Mouse (Mus musculus): ENCODE results near the gene Gsk3b. TPM values are rescaled to one million over a fixed set of nuclear protein-coding genes. Genes with fewer than 3 reads are reported as not detected.

Gene Gsk3b
- polyA plus RNA-seq, 1 experiment from 2014 or later = 164 TPM

- H3K4me2 ChIP-seq = peak overlapping the region; percentile 71
- H3K36me3 ChIP-seq (replicated peaks) = no peaks in the 10 kb centered on the region
- H3K27ac ChIP-seq = peak overlapping the region; percentile 100
- H3K4me3 ChIP-seq = peak overlapping the region; percentile 89
- H3K4me1 ChIP-seq = peaks cover 31% of the 10 kb centered on the region
- no peaks in the 10 kb centered on the region for H3K9me3 ChIP-seq
- WGBS = under 1% methylated on average over 71 of the region's 76 CpGs
- ATAC-seq (replicated peaks) = no peak
- H3K9ac ChIP-seq = peak overlapping the region; percentile 94
- no peaks in the 10 kb centered on the region for H3K27me3 ChIP-seq (replicated peaks)
Observed at GRCm38 (mm10) chr16:38089447-38090170, 808 bp downstream of the Gsk3b start.

- peak overlapping the region; percentile 100 for H3K27ac ChIP-seq
- WGBS = under 1% methylated on average over 17 of the region's 17 CpGs
- peak overlapping the region; percentile 94 for H3K9ac ChIP-seq
- H3K9me3 ChIP-seq = no peaks in the 10 kb centered on the region
- peak overlapping the region; percentile 89 for H3K4me3 ChIP-seq
- peaks cover 40% of the 10 kb centered on the region for H3K4me1 ChIP-seq
- no peaks in the 10 kb centered on the region for H3K36me3 ChIP-seq (replicated peaks)
- peak overlapping the region; percentile 71 for H3K4me2 ChIP-seq
- ATAC-seq (replicated peaks) = no peak
- no peaks in the 10 kb centered on the region for H3K27me3 ChIP-seq (replicated peaks)
Observed at GRCm38 (mm10) chr16:38090341-38091005, 1.7 kb downstream of the Gsk3b start.

- H3K4me2 ChIP-seq = peak overlapping the region; percentile 71
- no peaks in the 10 kb centered on the region for H3K27me3 ChIP-seq (replicated peaks)
- no peaks in the 10 kb centered on the region for H3K9me3 ChIP-seq
- 0% methylated on average over 5 of the region's 5 CpGs for WGBS
- H3K9ac ChIP-seq = peak overlapping the region; percentile 94
- peak overlapping the region; percentile 100 for H3K27ac ChIP-seq
- H3K4me3 ChIP-seq = peak overlapping the region; percentile 89
- no peaks in the 10 kb centered on the region for H3K36me3 ChIP-seq (replicated peaks)
- H3K4me1 ChIP-seq = peaks cover 46% of the 10 kb centered on the region
- ATAC-seq (replicated peaks) = no peak
Observed at GRCm38 (mm10) chr16:38091041-38091440, 2.2 kb downstream of the Gsk3b start.

- H3K9ac ChIP-seq = peak overlapping the region; percentile 58
- H3K27me3 ChIP-seq (replicated peaks) = no peaks in the 10 kb centered on the region
- peak overlapping the region; percentile 71 for H3K4me2 ChIP-seq
- peaks cover 43% of the 10 kb centered on the region for H3K4me1 ChIP-seq
- no peaks in the 10 kb centered on the region for H3K9me3 ChIP-seq
- WGBS = 7% methylated on average over 5 of the region's 5 CpGs
- peak overlapping the region; percentile 89 for H3K4me3 ChIP-seq
- no peak overlapping the region for H3K27ac ChIP-seq
- ATAC-seq (replicated peaks) = no peak
- H3K36me3 ChIP-seq (replicated peaks) = no peaks in the 10 kb centered on the region
Observed at GRCm38 (mm10) chr16:38091706-38092105, 2.9 kb downstream of the Gsk3b start.

DNA sequence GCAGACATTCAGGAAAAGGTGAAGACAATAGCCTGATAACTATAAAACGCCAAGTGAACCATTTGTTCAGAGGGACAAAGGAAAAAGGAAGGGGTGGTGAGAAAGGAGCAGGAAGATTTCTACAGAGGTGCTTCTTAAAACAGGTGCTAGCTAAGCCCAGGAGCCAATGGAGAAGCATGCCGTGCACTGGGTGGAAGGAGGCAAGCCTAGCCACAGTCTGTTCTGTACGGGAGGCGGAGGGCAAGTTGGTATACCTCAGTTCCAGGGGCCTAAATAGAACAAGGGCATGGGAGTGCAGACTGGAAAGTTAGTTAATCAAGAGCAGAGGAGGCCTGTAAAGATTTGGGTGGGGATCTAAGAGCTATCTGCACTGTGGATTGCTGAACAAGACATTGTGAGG lies 3.8 kb downstream of the Gsk3b start:
- H3K4me1 ChIP-seq = peaks cover 46% of the 10 kb centered on the region
- peak overlapping the region; percentile 32; the same call in 1 of the 2 replicates for H3K27ac ChIP-seq
- H3K36me3 ChIP-seq (replicated peaks) = no peaks in the 10 kb centered on the region
- H3K9me3 ChIP-seq = no peaks in the 10 kb centered on the region
- no peak for ATAC-seq (replicated peaks)
- H3K4me2 ChIP-seq = peak overlapping the region; percentile 71
- no peaks in the 10 kb centered on the region for H3K27me3 ChIP-seq (replicated peaks)
- peak overlapping the region; percentile 89 for H3K4me3 ChIP-seq
- H3K9ac ChIP-seq = peak overlapping the region; percentile 51
- 2% methylated on average over 4 of the region's 4 CpGs for WGBS

- Histone ChIP-seq H3K9me3 (no peaks in the 10 kb centered on the region), H3K27me3 (replicated peaks) (no peaks in the 10 kb centered on the region), H3K36me3 (replicated peaks) (peaks cover 5% of the 10 kb centered on the region; the same call in 1 of the 2 replicates), H3K4me3 (peak overlapping the region; percentile 89), H3K4me1 (peaks cover 58% of the 10 kb centered on the region), H3K9ac (no peak overlapping the region), H3K4me2 (peak overlapping the region; percentile 71), H3K27ac (no peak overlapping the region)
- ATAC-seq (replicated peaks) = no peak
- 70% methylated on average over 5 of the region's 5 CpGs for WGBS
Observed at GRCm38 (mm10) chr16:38095181-38095851, 6.5 kb downstream of the Gsk3b start.

DNA sequence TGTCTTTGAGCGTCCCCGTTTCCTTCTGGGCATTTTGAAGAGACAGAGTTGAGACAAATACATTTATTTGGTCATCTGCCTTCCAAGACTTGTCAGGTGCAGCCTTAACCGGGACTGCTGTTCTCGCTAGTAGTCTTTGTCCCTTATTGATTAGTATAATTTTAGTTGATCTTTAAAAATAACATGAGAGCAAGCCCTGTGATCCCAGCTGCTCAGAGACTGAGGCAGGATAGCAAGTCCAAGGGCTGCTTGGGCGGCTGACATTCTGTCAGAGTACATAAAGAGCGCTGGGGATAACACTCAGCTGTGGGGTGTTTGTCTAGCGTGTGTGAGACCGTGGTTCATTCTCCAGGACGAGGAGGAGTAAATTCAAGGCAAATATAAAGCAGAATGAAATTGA lies 8.7 kb downstream of the Gsk3b start:
- H3K27ac ChIP-seq = no peak overlapping the region
- H3K36me3 ChIP-seq (replicated peaks) = peaks cover 6% of the 10 kb centered on the region; the same call in 1 of the 2 replicates
- no peak for ATAC-seq (replicated peaks)
- H3K4me2 ChIP-seq = peak overlapping the region; percentile 71
- H3K9ac ChIP-seq = 0 out of 2 replicates have a peak overlapping the region, but pooled peaks have one; percentile 10
- no peaks in the 10 kb centered on the region for H3K27me3 ChIP-seq (replicated peaks)
- WGBS = 66% methylated on average over 9 of the region's 9 CpGs
- H3K9me3 ChIP-seq = no peaks in the 10 kb centered on the region
- 0 out of 2 replicates have a peak overlapping the region, but pooled peaks have one; percentile 4 for H3K4me3 ChIP-seq
- H3K4me1 ChIP-seq = peaks cover 58% of the 10 kb centered on the region

DNA sequence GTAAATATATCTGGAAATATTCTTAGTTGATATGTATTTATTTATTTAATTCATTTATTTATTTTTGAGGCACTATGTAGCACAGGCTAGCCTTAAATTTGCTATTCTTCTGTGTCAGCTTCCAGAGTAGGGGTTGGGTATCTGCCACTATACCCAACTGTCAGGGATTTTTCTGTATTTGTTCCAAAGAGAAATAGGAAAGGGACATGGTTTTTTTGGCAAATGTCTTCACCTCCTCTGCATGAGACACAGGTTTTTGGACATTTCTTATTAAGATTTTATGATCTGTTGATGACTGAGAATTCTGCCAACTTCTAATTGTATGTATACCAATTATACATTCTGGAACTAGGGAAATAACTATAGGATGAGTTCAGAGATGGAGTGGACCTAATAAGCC lies 10.5 kb downstream of the Gsk3b start:
- Histone ChIP-seq H3K27me3 (replicated peaks) (no peaks in the 10 kb centered on the region), H3K9me3 (no peaks in the 10 kb centered on the region), H3K9ac (no peak overlapping the region), H3K4me1 (peaks cover 42% of the 10 kb centered on the region), H3K4me3 (no peak overlapping the region), H3K36me3 (replicated peaks) (peaks cover 6% of the 10 kb centered on the region; the same call in 1 of the 2 replicates), H3K27ac (no peak overlapping the region), H3K4me2 (no peak overlapping the region)
- ATAC-seq (replicated peaks) = no peak

GRCm38 (mm10) chr16:38100569-38100968 lies 11.8 kb downstream of the Gsk3b start:
- peaks cover 6% of the 10 kb centered on the region; the same call in 1 of the 2 replicates for H3K36me3 ChIP-seq (replicated peaks)
- no peak overlapping the region for H3K9ac ChIP-seq
- H3K9me3 ChIP-seq = no peaks in the 10 kb centered on the region
- no peak overlapping the region for H3K4me3 ChIP-seq
- no peak overlapping the region for H3K27ac ChIP-seq
- H3K27me3 ChIP-seq (replicated peaks) = no peaks in the 10 kb centered on the region
- H3K4me1 ChIP-seq = peaks cover 30% of the 10 kb centered on the region
- H3K4me2 ChIP-seq = no peak overlapping the region
- ATAC-seq (replicated peaks) = no peak
- 94% methylated on average over 2 of the region's 2 CpGs for WGBS

GRCm38 (mm10) chr16:38105453-38105852 lies 16.7 kb downstream of the Gsk3b start:
- Histone ChIP-seq H3K4me3 (no peak overlapping the region), H3K9ac (no peak overlapping the region), H3K9me3 (no peaks in the 10 kb centered on the region), H3K36me3 (replicated peaks) (no peaks in the 10 kb centered on the region), H3K27me3 (replicated peaks) (no peaks in the 10 kb centered on the region), H3K4me2 (no peak overlapping the region), H3K4me1 (peaks cover 7% of the 10 kb centered on the region), H3K27ac (no peak overlapping the region)
- ATAC-seq (replicated peaks) = no peak
- WGBS = 83% methylated on average over 2 of the region's 2 CpGs

DNA sequence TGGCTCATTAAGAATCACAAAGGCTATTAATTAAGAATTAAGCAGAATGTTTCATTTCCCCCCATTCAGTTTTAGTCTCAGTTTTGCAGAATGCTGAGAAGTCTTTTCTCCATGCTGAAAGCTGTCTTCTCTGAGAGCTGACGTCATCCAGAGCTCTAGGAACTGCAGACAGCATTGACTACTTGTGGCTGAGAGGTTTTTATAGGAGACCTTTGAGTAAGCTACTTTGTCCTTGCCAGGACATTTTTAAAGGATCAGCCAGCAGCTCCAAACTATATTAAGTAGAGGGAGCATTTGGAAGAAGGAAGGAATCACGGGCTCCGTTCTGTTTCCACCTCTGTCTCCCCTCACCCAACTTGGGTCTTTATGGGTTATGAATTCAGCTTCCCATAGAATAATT lies 17.7 kb downstream of the Gsk3b start:
- Histone ChIP-seq H3K9ac (no peak overlapping the region), H3K36me3 (replicated peaks) (no peaks in the 10 kb centered on the region), H3K27me3 (replicated peaks) (no peaks in the 10 kb centered on the region), H3K4me3 (no peak overlapping the region), H3K4me2 (no peak overlapping the region), H3K4me1 (peaks cover 7% of the 10 kb centered on the region), H3K9me3 (no peaks in the 10 kb centered on the region), H3K27ac (no peak overlapping the region)
- 88% methylated on average over 3 of the region's 3 CpGs for WGBS
- no peak for ATAC-seq (replicated peaks)

GRCm38 (mm10) chr16:38110001-38110400 lies 21.2 kb downstream of the Gsk3b start:
- H3K4me3 ChIP-seq = no peak overlapping the region
- 86% methylated on average over 9 of the region's 9 CpGs for whole genome bisulfite sequencing
- no peak overlapping the region for H3K4me2 ChIP-seq
- H3K27me3 ChIP-seq (replicated peaks) = no peaks in the 10 kb centered on the region
- no peaks in the 10 kb centered on the region for H3K9me3 ChIP-seq
- peaks cover 17% of the 10 kb centered on the region for H3K4me1 ChIP-seq
- no peak overlapping the region for H3K9ac ChIP-seq
- 0 out of 2 replicates have a peak, but pooled peaks have one; percentile 34 for ATAC-seq (replicated peaks)
- no peak overlapping the region for H3K27ac ChIP-seq
- no peaks in the 10 kb centered on the region for H3K36me3 ChIP-seq (replicated peaks)

Data from midbrain, embryonic 15.5 days (tissue).